Mouse (Mus musculus): ENCODE results near the gene S100a1.

- TF ChIP-seq CTCF (IDR thresholded peaks at IDR 0.05): no peak
- no peak for TF ChIP-seq EP300 (IDR thresholded peaks at IDR 0.05)
Observed at GRCm38 (mm10) chr3:90488576-90488975, 25.6 kb downstream of the S100a1 start.
